Mouse (Mus musculus): Measurements from ENCODE around the gene Themis.

Themis gene

GRCm38 (mm10) chr10:28870580-28871354, 202.6 kb downstream of the Themis start:
- no peak for TF ChIP-seq GATA4 (IDR thresholded peaks at IDR 0.05; ENCODE audit: insufficient replicate concordance, low read length)

GRCm38 (mm10) chr10:28874605-28875004, 206.4 kb downstream of the Themis start:
- TF ChIP-seq GATA4 (IDR thresholded peaks at IDR 0.05; ENCODE audit: insufficient replicate concordance, low read length): no peak

GRCm38 (mm10) chr10:28887643-28888042, 219.5 kb downstream of the Themis start:
- no peak for TF ChIP-seq GATA4 (IDR thresholded peaks at IDR 0.05; ENCODE audit: insufficient replicate concordance, low read length)

GRCm38 (mm10) chr10:28890886-28891285, 222.7 kb downstream of the Themis start:
- TF ChIP-seq GATA4 (IDR thresholded peaks at IDR 0.05; ENCODE audit: insufficient replicate concordance, low read length): no peak

GRCm38 (mm10) chr10:28898351-28898750, 230.2 kb downstream of the Themis start:
- no peak for TF ChIP-seq GATA4 (IDR thresholded peaks at IDR 0.05; ENCODE audit: insufficient replicate concordance, low read length)
